Mouse (Mus musculus) G1E (cell line): Measurements from ENCODE around the gene Esyt1. TPM values are rescaled to one million over a fixed set of nuclear protein-coding genes. Genes with fewer than 3 reads are reported as not detected.
A peak's percentile ranks its signal among the peaks of the same experiment; 100 is the strongest.
"Not testable (repeated sequence)": the region's sequence is repeated elsewhere in the genome, so short reads cannot be mapped to it uniquely, and the experiment has no call there.

Experiments
- ATAC-seq: 2 replicates; pipeline ENCODE4 v1.8.0; 2016; ENCODE audit warnings: mild to moderate bottlenecking; ENCODE audit not compliant: insufficient number of reproducible peaks, poor library complexity, low FRiP score, severe bottlenecking; ENCODE audit errors: extremely low read depth
- DNase-seq: peaks from one replicate; pipeline ENCODE4 v3.0.0; 2012; ENCODE audit warnings: low spot score
- H3K27me3 ChIP-seq: 2 replicates; pipeline ENCODE4 v1.6.1; 2012; ENCODE audit warnings: mild to moderate bottlenecking, low read length, inconsistent platforms; ENCODE audit not compliant: insufficient read depth
- H3K36me3 ChIP-seq: replicated peaks from 2 replicates; pipeline ENCODE3; 2012; ENCODE audit warnings: mild to moderate bottlenecking, inconsistent platforms
- H3K4me1 ChIP-seq: 2 replicates; pipeline ENCODE4 v1.6.1; 2012; ENCODE audit warnings: low read depth, low read length, inconsistent platforms, mixed read lengths; ENCODE audit not compliant: insufficient read depth
- H3K4me3 ChIP-seq: 2 replicates; pipeline ENCODE4 v1.5.1; 2012; ENCODE audit warnings: low read depth, mild to moderate bottlenecking, inconsistent platforms, low read length, moderate library complexity, mixed read lengths
- H3K9me3 ChIP-seq: replicated peaks from 2 replicates; pipeline ENCODE4 v1.6.1; 2012; ENCODE audit warnings: inconsistent platforms
- CTCF ChIP-seq: IDR thresholded peaks from 2 replicates; pipeline ENCODE4 v1.5.1; 2012; ENCODE audit warnings: low read depth, low read length, inconsistent platforms, mixed read lengths
- GATA1 ChIP-seq: IDR thresholded peaks from 2 replicates; pipeline ENCODE4 v1.6.1; 2012; ENCODE audit warnings: borderline replicate concordance, low read length, inconsistent platforms, mixed read lengths
- GATA2 ChIP-seq: IDR thresholded peaks from 2 replicates; pipeline ENCODE4 v1.6.1; 2012; ENCODE audit warnings: low read depth, low read length, inconsistent platforms, borderline replicate concordance
- POLR2AphosphoS5 ChIP-seq: IDR thresholded peaks from 2 replicates; pipeline ENCODE4 v1.6.1; 2012; ENCODE audit warnings: low read depth, low read length, inconsistent platforms; ENCODE audit not compliant: insufficient replicate concordance
- TAL1 ChIP-seq: conservative IDR thresholded peaks from 2 replicates; pipeline ENCODE4 v1.6.1; 2012; ENCODE audit warnings: low read depth, low read length, inconsistent platforms, mixed read lengths
- polyA plus RNA-seq: library from polyadenylated mRNA; stranded (reverse); fragments of >175 nt; gene quantifications from 2 replicates; pipeline ENCODE4 v1.2.3, GENCODE M21; 2012
- total RNA-seq, 2 experiments: library from RNA; stranded (forward) in 1 of 2; stranded (reverse) in 1 of 2; fragments of 200-1000 nt in 1 of 2; fragments of >200 nt in 1 of 2; fragmentation: Nextera tagmentation in 1 of 2; gene quantifications; 2 replicates each; pipeline ENCODE4 v1.2.3; 2014 to 2017

The Esyt1 gene
- total and polyA plus RNA-seq, 3 experiments, result 36.0 to 98.1 (median 80.2) TPM

- DNase-seq (peak; percentile 90), ATAC-seq (peak; percentile 84)
- Histone ChIP-seq H3K9me3 (no peaks in the 10 kb centered on the region), H3K27me3 (no peaks in the 10 kb centered on the region), H3K4me1 (peaks cover 72% of the 10 kb centered on the region), H3K4me3 (peak within 1 kb of the TSS; percentile 73), H3K36me3 (peaks cover 59% of the 10 kb centered on the region)
- TF ChIP-seq GATA1 (no peak), TAL1 (no peak), CTCF (no peak), GATA2 (no peak), POLR2AphosphoS5 (no peak; the same call in 1 of the 2 replicates)
Measured at GRCm38 (mm10) chr10:128493695-128494666, 31.7 kb downstream of the Esyt1 start, which contains the start of gene Myl6. Gene Myl6 (minus strand): TSS chr10:128494145.

- ATAC-seq (no peak), DNase-seq (no peak)
- no peak for TF ChIP-seq GATA2
- no peak for TF ChIP-seq GATA1
- TF ChIP-seq TAL1, result no peak
- H3K4me1 ChIP-seq, result peaks cover 69% of the 10 kb centered on the region
- H3K4me3 ChIP-seq, result peak overlapping the region; percentile 73
- H3K27me3 ChIP-seq, result no peaks in the 10 kb centered on the region
- peaks cover 66% of the 10 kb centered on the region for H3K36me3 ChIP-seq
- no peaks in the 10 kb centered on the region for H3K9me3 ChIP-seq
Measured at GRCm38 (mm10) chr10:128493319-128493694, 32.4 kb downstream of the Esyt1 start.

GRCm38 (mm10) chr10:128492633-128493311 is 32.9 kb downstream of the Esyt1 start:
- Histone ChIP-seq H3K9me3 (no peaks in the 10 kb centered on the region), H3K36me3 (peaks cover 71% of the 10 kb centered on the region), H3K4me3 (peak overlapping the region; percentile 73), H3K27me3 (no peaks in the 10 kb centered on the region), H3K4me1 (peaks cover 64% of the 10 kb centered on the region)
- TF ChIP-seq TAL1 (no peak), GATA2 (no peak), POLR2AphosphoS5 (no peak), CTCF (no peak), GATA1 (no peak)
- DNase-seq (peak; percentile 54), ATAC-seq (peak; percentile 47)

- not testable (repeated sequence) for H3K27me3 ChIP-seq, DNase-seq, H3K9me3 ChIP-seq, ATAC-seq
- peaks cover 75% of the 10 kb centered on the region for H3K36me3 ChIP-seq
- H3K4me3 ChIP-seq, result peak overlapping the region; percentile 73; the same call in 1 of the 2 replicates
- peaks cover 57% of the 10 kb centered on the region for H3K4me1 ChIP-seq
Measured at GRCm38 (mm10) chr10:128492051-128492450, 33.6 kb downstream of the Esyt1 start.

- TF ChIP-seq POLR2AphosphoS5, result no peak
- TF ChIP-seq TAL1, result no peak
- TF ChIP-seq GATA1, result no peak
- TF ChIP-seq CTCF, result no peak
- TF ChIP-seq GATA2, result no peak
- H3K36me3 ChIP-seq, result peaks cover 74% of the 10 kb centered on the region
- H3K27me3 ChIP-seq, result no peaks in the 10 kb centered on the region
- H3K9me3 ChIP-seq, result no peaks in the 10 kb centered on the region
- DNase-seq (no peak), ATAC-seq (no peak)
- peaks cover 51% of the 10 kb centered on the region for H3K4me1 ChIP-seq
- H3K4me3 ChIP-seq, result peak overlapping the region; percentile 56; the same call in 1 of the 2 replicates
Measured at GRCm38 (mm10) chr10:128491495-128491894, 34.2 kb downstream of the Esyt1 start.

- H3K4me3 ChIP-seq, result no peak overlapping the region
- no peaks in the 10 kb centered on the region for H3K27me3 ChIP-seq
- DNase-seq, result no peak
- H3K36me3 ChIP-seq, result peaks cover 74% of the 10 kb centered on the region
- H3K4me1 ChIP-seq, result peaks cover 45% of the 10 kb centered on the region
- TF ChIP-seq CTCF (no peak), POLR2AphosphoS5 (no peak), TAL1 (no peak)
- ATAC-seq, result no peak
- H3K9me3 ChIP-seq, result no peaks in the 10 kb centered on the region
Measured at GRCm38 (mm10) chr10:128490912-128491311, 34.8 kb downstream of the Esyt1 start.
